Mouse (Mus musculus): Measurements from ENCODE around the gene Kif3c. TPM values are rescaled to one million over a fixed set of nuclear protein-coding genes. Genes with fewer than 3 reads are reported as not detected.
A peak's percentile ranks its signal among the peaks of the same experiment; 100 is the strongest.
"Not testable (repeated sequence)": the region's sequence is repeated elsewhere in the genome, so short reads cannot be mapped to it uniquely, and the experiment has no call there.

Kif3c gene
- total RNA-seq, 1 experiment from 2014 or later: 12.3 TPM

DNA sequence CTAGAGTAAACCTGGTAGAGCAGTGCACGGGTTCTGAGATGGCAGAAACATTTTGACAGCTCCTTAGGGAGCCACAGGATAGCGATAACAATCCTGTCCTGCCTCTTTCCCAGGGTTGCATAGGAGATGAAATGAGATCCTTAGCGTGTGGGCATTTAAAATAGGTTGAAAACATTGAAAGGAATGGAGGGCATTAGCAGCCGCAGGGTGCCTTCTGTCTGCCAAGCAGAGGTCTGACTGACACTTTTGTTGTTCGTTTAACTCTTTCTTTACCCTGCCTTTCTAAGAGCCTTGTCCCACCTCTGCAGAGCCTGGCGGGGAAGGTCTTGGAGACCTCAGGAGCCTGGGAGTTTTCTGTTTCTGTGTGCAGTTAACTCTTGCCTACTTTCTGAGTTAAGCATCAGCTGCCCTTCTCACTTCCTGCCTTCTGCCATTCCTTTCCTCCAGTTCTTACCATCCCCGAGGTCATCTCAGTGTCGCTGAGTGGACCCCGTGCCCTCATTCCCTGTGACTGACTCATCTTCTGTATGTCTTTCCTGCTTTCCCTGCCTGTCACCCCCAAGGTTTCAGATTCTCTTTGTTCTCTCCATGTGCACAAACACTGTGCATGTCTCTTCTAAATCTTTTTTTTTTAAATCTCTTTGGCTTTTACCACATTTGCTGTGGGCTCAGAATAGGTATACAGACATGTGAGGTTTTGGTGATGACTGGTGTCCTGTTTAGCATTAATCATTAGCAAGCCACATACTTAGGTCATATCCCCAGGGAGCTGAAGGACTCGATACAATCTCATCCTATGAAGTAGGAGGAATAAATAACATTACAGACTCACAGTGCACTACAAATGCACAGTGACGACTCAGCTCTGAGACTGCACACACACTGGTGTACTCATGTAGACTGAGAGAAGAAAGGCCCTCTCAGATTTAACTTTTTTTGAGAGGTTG, 6.3 kb downstream of the Kif3c start:
- DNase-seq: peak; percentile 67

DNA sequence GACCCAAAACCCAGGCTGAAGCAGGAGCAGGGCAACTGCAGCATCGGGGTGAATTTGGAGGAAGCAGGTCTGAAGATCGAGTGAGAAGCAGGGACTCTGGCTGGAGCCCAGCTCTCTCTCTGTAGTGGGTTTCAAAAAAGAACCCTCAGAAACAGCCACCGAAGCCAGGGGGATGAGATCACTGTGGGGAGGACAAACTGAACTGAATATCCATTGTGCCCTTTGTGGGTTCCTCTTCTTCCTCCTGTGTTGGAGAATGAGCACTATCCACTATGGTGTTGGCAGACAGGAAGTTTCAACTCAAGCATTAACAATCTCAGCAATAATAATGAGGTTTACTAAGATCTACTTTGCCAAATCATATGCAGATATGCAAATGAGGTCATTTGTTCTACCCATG, 7.1 kb downstream of the Kif3c start:
- DNase-seq: no peak

DNA sequence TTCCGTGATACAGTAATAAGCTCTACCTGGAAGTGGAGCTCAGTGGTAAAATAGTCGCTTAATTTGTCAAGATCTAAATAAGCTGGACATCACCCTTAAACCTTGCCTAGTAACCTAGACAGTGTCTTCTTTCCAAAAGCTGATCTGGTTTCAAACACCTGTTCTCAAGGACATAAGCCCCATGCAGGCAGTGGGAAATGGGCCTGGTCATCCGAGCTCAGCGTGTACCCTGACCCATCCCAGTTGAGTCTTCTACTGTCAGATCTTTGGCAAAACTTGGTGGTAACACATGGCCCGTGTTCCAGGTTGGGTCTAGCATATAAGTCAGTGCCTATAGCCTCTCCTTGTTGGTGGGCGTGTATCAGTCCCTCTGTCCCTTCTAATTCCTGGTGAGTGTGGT, 8.6 kb downstream of the Kif3c start:
- no peak for DNase-seq

DNA sequence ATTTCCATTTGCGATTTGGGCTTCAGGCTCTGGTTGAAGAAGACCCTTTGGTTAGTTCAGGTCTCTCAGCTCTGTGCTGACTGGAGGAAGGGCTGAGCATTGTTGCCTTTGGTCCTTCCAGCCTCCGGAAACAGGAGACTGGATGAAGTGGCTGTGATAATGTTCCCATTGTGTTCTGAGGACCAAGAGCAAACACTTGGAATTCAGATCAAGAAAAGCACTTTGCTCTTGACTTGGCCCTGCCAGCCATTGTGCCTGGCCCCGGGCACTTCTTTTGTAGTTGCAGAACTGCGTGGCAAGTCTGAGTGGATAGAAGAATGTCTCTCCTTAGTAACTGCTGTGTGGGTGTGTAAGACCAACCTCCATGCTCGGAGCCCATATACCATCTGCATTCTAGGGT, 9.6 kb downstream of the Kif3c start:
- DNase-seq: no peak

DNA sequence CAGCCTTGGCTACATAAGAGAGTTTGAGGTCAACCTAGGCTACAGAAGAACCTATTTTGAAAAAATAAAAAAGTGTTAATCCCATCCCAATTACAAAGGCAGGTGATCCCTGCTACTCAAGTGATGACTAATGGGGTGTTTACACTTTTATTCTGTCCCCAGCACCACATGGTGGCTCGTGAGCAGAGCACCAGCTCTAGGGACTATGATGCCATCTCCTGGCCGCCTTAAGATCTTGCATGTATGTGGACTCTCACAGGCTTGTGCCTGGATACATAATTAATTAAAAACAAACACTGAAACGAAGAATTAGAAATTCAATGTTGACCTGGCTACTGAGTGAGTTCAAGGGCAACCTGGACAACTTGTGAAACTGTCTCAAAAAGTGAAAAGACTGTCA, 12.3 kb downstream of the Kif3c start:
- peak; percentile 39 for DNase-seq

DNA sequence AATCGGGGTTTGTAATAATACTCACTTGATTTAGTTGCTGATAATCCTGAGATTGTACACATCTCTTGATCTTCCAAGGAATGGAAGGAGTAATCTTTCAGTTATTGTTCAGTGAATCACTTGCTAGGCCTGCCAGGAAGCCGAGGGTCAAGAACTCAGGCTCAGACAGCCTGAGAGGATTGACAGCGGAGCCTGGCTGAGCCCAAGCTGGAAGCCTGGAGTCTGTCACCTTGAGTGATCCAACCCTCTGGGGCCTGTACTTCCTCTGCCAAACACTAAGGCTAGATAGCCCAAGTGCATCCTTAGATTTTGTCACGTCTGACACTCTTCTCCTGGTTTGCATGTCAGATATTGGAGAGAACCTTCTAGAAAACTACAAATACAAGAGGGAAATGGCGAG, 12.8 kb downstream of the Kif3c start:
- DNase-seq: no peak

DNA sequence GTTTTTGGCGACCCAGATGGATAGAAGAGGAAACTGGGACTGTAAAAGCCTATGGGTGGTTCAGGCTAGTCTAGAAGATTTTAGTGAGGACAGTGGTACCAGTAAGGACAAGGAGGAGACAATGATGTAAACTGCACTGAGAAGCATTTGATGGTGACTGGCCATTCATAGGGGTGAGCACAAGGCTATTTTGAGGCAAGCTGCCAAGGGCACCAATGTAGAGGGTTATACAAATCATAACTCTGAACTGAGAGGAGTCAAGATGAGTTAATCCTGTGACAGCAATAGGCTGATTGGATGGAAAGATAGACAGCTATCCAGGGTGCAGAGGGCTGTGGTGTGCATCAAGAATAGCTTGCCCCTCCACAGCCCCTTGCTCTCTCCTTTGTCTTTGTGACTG, 19.9 kb downstream of the Kif3c start:
- DNase-seq: peak; percentile 76

DNA sequence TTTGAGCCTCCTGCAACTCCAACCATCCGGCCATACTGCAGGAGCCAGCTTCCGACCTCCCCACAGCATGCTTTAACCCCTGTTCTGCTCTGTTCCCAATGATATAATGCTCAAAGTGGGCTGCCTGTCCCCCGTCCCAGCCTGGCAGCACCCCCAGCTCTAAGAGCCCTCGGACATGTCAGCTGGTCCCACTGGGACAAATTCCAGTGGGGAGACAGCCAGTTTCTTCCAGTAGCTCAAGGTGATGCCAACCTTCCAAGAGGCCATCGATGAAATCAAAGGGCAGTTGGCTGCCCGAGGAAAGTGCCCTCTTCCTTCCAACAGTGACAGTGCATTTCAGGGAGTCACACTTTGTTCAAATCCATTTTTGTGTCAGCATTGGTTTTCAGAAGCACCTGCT, 20.3 kb downstream of the Kif3c start:
- peak; percentile 39 for DNase-seq

DNA sequence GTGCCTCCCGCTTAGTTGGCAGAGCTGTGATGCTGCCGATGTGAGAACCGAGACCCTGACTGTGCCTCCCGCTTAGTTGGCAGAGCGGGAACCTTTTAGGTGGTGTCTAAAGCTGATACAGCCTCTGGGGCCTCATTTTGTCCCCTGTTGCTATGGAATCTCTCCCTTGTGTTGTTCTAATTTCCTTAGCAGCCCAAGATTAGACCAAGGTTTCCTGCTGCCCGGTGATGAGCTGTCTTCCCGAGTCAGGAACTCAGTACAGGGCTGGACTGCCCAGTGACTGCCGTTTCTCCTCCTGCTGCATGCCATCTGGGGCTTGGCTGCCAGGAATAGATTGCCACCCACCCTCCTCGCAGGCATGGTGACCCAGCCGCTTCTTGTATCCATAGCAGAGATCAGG, 21.0 kb downstream of the Kif3c start:
- peak; percentile 54 for DNase-seq

DNA sequence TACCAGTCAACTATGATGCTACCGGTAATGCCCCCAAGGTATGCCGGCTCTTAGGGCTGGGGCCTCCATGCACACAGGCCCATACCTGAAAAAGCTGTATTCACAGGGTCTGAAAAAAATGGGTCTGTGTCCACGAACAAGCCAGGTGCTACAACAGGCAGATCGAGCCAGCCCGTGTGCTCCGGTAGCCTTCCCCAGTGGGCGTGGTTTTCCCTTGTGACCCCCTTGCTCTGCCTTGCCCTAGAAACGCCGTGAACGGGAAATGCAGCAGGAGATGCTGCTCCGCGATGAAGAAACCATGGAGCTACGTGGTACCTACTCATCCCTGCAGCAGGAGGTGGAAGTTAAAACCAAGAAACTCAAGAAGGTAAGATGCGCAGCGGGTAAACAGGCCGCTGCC, 23.0 kb downstream of the Kif3c start:
- no peak for DNase-seq

DNA sequence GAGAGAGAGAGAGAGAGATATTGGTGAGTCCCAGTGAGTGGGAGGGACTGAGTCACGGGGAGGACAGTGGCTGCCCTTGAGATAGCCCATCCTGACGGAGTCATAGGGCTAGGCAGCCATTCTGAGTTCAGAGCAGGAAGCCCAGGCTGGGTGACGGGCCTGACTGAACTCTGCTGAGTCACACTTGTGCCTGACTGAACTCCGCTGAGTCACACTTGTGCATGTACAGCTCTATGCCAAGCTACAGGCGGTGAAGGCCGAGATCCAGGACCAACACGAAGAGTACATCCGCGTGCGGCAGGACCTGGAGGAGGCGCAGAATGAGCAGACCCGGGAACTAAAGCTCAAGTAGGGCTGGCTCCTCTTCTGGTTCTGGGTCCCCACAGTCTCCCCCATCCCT, 24.5 kb downstream of the Kif3c start:
- peak; percentile 84 for DNase-seq

DNA sequence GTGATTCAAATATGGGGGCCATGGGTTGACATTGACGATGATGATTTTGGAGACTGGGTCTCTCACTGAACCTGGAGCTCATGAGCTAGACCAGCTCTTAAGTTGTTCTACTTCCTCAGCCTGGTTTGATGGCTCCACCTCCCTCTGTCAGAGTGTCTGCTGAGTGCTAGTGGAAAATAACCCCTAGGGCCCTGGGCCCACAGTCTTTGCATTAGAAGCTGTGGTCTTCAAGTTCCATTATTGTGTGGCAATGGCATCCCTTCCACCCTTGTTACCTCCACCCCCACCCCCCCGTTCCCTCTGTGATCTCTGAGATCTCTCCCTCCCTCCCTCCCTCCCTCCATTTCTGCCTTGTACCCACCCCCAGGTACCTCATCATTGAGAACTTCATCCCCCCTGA, 25.1 kb downstream of the Kif3c start:
- DNase-seq: no peak

DNA sequence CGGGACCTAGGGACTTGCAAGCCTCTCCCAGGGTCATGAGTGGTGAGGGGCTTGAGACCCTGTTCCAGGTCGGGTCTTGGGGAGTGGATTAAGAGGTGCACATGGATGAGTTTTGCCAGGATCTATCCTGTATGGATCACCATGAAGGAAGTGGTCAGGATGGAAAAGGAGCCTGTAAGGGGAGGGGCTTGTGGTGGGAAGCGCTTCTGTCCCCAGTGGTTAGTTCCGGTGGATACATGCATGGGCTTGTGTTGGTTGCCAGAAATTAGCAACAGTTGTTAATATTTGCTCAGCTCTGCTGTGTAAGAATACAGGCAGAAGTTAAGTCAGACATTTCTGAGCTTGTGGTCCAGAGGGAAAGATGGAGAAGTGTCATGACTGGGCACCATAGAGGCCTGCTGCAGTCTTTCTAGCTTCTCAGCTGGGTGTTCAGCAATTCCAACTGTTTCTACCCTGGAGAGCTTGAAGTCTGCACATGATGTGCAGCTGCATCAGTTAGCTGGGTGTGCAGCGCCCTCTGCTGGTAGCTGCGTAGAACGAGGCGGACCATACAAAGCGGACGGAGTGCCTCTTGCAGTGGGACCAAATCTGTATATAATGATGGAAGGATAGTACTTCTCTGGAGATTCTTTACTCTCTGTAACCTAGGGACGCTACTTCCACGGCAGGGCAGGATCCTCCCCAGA, 25.8 kb downstream of the Kif3c start:
- DNase-seq: peak; percentile 93

DNA sequence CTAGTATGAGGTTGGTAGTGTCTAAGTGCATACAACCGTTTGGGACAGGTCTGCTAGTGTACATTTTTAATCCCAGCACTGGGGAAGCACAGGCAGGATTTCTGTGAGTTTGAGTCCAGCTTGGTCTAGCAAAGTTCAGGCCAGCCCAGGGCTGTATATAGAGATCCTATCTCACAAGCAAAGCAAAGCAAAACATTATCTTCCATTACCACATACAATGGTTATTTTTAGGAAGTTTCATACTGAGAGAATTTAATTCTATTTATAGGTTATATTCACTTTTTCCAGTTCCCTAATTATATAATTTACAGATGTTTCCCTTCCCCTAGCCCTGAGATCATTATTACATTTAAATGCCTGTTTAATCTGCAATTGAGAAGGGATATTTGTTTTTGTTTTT, 26.3 kb downstream of the Kif3c start:
- no peak for DNase-seq

DNA sequence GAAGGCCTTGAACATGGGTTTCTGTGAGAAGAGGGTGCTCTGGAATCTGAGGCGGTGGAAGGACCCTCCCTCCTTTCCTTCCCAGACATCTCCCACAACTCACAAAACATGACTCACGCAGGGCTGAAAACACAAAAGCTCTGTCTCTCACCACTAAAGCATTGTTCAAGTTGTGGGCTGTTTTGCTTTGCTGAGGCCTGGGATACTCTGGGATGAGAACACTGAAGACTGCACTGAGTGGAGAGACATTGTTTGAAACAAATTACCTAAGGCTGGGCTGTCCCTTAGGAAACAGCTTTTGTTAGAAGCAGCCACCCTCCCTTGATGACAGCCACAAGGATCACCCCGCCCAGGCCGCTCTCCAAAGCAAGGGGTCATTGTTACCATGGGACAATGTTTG, 28.2 kb downstream of the Kif3c start:
- no peak for DNase-seq

DNA sequence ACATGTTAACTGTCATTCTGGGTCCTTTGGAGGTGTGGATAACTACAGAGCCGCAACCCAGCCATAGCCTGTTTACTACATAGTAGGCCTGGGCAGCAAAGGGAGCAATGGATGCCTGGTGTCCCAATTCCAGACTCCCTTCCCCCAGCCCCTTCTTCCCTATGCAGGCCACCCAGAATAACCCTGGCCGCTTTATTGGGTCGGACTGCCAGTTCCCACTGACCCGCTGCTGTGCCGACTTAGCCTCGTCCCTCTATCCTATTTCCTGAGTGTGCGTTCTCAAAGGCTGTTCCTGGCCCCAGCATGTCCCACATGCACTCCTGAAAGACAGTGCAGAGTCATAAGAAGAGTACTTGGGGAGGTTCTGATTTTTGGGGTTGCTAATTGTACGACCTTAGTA, 32.0 kb downstream of the Kif3c start:
- DNase-seq: no peak

DNA sequence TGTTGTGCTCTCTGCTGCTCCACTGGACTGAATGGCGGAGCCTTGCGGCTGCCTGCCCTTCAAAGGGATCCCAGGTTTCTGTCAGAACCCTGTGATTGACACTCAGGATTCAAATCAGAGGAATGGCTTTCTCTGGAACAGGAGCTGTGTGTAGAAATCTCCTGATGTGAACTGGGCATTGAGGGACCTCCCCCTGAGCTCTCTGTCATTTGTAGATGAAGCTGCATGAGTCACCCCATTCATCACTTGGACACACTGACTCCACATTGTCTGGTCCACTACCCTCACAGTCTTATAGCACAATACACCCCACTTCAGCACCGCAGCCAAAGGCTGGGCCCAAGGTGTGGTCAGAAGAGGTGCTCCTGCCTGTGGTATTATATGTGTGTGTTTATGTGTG, 40.7 kb downstream of the Kif3c start:
- DNase-seq: not testable (repeated sequence)

DNA sequence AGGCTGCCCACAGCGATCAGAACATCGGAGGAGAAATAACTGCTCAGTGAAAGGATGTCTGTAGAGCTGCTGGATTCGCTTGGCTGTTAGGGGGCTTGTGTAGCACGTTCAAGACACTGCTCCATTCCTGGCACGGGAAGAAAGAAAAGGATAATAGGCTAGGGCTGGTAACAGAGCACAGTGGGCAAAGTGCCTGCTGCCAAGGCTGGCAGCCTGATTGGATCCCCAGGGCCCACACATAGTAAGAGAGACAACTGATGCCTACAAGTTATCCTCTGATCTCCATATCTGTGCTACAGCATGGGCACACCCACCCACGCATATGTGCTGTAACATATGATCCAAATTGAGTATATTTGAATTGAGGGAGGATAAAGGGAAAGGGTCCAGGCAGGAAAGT, 41.7 kb downstream of the Kif3c start:
- no peak for DNase-seq

DNA sequence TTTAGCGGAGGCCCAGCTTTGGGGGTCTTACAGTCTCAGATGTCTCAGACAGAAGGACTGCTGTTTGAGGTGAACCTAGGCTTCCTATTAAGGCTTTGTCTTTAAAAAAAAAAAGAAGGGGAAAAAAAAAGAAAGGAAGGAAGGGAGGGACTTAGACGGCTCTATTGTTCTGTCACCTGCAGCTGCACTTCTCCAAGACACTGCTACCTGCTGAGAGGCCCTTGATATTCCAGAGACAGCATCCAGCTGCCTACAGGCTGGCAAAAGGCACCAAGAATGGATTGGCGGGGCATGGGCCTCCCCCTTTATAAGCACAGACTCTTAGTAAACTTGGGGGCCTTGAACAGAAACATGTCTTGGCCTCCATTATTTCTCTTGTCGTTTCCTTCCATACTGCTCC, 50.0 kb downstream of the Kif3c start:
- DNase-seq: no peak

DNA sequence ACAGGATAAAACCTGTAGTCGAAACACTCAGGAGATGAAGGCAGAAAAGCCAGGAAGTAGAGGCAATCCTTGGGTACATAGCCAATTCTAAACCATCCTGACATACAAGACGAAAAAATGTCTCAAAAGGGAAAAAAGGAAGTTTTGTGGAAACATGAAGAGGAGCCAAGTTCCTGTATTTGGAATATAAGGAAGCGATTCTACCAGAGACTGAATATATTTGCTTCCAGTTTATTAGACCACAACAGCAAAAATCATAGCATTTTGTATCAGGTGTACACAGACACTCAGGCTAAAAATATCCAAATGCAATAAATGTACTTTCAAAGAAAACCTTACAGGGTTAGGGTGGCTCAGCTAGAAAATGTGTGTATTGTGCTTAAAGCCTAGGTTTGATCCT, 53.8 kb downstream of the Kif3c start:
- no peak for DNase-seq

DNA sequence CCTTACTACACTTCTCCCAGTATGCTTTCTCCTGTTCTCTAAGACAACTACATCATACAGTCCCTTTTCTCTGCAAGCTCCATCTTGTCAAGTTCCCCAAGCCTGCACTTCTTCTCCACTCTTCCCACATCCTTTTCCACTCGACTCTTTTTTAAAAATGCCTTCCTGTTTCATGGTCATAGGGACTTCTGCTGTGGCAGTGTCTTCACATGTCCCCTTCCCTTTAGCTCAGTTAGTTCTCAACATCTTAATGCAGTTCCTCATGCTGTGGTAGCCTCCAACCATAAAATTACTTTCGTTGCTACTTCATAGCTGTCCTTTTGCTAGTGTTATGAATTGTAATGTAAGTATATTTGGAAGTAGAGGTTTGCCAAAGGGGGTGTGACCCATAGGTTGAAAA, 55.6 kb downstream of the Kif3c start:
- DNase-seq: no peak

DNA sequence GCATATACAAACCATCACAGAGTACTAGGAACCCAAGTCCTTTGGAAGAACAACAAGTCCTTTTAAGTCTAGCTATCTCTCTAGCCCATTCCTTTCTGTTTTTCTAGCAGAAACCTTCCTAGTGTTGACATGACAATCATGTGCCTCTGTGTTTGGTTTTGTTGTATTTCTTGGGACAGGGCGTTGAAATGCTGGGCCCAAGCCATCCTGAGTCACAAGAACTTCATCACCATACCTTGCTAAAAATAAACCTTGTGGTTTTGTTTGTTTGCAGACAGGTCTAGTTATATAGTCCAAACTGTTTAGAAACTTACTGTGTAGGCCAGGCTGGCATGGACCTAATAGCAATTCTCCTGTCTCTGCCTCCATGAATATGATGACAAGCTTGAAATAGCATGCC, 57.9 kb downstream of the Kif3c start:
- no peak for DNase-seq

DNA sequence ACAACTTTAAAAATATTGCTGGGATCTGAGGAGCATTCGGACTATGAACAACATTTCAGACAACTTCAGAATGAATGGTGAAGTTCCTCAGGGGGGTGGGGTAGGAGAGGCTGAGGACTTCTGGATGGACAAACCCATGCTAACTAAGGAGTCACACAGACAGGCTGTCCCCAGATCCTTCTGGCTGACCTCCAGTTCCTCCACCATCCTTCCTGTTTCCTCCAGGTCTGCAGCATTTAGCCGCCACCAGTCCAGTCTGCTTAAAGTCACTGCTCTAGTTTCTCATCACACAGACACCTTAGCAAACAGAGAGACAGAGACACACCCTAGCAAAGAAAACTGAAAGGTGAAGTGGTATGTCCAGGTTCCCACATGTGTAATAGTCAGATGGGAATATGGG, 59.2 kb downstream of the Kif3c start:
- peak; percentile 36 for DNase-seq
